Mouse (Mus musculus) T-cell, adult 2 months (primary cell): Measurements from ENCODE around the gene Tob2.

Source experiments
- DNase-seq: peaks from one replicate; pipeline ENCODE4 v3.0.0; 2022; ENCODE audit warnings: low spot score

The Tob2 gene

GRCm38 (mm10) chr15:81812287-81812686, 46.3 kb downstream of the Tob2 start:
- DNase-seq = no peak

- DNase-seq = no peak
Measured at GRCm38 (mm10) chr15:81811599-81811996, 47.0 kb downstream of the Tob2 start.

- DNase-seq = peak; percentile 94
Measured at GRCm38 (mm10) chr15:81810671-81811598, 47.7 kb downstream of the Tob2 start.

GRCm38 (mm10) chr15:81810150-81810549, 48.4 kb downstream of the Tob2 start:
- peak; percentile 70 for DNase-seq

DNA sequence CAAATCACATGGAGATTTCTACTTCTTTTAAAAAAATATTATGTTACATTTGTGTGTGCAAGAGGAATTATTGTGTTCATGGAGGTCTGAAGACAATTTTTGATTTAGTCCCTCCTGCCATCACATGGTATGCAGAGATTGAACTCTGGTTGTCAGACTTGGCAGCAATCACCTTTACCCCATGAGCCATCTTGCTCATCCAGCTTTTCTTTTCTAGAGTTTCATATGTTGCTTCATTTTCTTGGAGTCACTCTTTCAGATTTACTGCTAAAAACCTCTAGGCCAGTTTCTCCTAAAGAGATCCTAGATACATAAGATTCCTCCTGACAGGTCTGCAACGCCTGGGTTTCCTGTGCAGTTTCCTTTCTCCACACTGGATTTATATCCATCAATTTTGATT, 49.0 kb downstream of the Tob2 start:
- no peak for DNase-seq

DNA sequence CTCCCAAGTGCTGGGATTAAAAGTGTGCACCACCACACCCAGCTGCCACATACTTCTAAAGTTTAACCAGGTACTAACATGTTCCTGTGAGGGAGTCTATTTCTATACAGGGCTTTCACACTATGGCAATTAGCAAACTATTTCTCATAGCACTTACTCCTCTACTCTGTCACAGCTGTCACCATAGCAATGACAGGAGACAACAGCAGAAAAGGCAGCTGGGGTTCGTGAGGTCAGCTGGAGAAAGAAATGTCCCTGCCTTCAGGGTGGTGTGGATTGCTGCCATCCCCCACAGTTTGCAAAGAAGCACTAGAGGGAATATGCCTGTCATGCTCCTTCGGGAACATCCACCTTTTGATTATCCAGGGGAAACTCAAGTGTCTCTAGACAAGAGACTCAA, 49.8 kb downstream of the Tob2 start:
- no peak for DNase-seq

DNA sequence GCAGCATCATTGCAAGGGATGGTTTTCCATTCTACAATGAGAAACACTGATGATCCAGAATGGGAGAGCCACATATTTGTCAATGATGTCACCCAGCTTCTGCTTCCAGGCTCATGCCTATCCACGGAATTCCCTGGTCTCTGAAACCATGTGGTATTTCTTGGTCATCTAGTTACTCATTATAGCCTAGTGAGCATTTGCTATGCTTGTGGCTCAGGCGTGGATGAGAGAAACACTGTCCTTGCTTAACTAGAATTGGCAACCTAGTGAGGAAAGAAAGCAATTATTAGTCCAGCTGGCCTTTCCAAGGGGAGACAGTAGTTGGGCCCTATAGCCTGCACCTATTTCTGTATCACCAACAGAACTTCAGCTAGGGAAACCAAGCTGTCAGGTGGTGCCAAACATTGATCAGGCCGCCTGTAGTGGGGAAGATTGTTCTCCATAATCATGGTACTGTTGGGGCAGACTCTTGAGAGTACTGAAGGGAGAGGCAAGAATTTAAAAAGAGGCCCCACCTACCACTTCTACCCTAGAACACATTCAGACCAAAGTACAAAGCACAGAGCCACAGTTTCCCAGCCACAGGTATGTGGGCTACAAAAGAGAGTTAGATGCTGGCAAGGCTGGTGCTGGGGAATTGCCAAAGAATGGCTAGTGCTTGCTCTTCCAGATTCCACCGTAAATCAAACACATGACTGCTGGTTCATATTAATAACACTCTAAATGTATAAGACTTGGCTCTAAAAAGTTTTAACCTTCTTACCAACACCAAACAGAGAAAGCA, 51.8 kb downstream of the Tob2 start:
- no peak for DNase-seq

DNA sequence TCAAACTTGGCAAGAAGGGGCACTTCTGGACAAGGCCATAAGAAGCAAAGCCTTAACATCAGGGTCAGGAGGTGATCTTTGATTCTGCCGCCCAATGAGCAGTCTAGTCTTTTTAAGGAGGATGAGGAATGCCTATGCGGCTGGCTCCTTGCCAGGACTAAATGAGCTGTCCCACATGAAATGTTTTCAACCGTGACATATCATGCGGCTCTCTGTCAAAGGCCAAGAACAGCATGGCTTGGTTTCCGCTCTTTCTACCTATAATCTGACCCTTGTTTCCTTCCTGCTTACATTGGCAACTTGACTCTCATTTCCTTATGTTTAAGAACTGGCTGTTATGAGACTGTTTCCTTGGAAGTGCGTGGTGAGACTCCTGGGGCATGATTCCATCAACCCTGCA, 53.0 kb downstream of the Tob2 start:
- DNase-seq = no peak

- DNase-seq = no peak
Measured at GRCm38 (mm10) chr15:81804883-81805282, 53.7 kb downstream of the Tob2 start.

- no peak for DNase-seq
Measured at GRCm38 (mm10) chr15:81804172-81804571, 54.4 kb downstream of the Tob2 start.

DNA sequence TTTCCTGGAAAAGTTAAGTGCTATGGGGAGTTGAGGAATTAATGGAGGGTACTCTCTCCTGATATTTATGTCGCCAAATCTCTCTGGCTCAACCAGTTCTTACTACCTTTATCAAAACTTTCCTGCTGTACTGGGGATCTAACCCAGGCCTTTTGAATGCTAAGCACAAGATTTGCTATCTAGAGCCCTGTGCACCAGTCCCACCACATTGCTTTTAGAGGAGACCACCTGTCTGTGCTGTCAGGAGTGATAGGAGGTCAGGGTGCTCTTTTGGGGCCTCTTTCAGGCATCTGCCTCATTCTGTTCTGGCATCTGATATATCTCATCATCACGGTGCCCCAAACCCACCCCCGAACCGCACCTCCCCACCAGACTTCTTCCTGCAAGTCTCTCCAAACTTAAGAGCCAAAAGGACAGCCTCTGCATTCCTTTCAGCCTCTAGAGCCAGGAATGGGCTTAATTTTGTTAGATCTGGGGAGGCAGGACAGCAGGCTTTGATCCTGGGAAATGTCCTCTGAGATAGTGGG, 55.1 kb downstream of the Tob2 start:
- DNase-seq = no peak

DNA sequence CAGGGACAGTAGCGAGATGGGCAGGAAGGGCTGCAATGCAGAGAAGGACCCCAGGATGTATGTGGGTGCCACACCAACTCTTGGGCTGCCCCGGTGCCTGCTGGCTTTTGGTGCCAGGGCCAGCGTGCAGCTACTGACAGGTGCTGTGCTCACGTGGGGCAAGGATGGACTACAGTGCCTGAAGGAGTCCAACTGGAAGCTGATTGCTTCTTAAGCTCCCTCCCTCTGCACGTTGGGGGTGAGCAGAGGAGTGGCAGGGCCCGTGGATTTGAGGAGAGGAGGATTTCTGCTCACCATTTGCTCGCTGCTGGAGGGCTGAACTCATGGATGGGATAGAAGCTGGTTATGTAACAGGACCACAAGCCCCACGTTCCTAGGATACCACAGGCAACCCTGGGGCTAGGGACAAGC, 55.6 kb downstream of the Tob2 start:
- no peak for DNase-seq

DNA sequence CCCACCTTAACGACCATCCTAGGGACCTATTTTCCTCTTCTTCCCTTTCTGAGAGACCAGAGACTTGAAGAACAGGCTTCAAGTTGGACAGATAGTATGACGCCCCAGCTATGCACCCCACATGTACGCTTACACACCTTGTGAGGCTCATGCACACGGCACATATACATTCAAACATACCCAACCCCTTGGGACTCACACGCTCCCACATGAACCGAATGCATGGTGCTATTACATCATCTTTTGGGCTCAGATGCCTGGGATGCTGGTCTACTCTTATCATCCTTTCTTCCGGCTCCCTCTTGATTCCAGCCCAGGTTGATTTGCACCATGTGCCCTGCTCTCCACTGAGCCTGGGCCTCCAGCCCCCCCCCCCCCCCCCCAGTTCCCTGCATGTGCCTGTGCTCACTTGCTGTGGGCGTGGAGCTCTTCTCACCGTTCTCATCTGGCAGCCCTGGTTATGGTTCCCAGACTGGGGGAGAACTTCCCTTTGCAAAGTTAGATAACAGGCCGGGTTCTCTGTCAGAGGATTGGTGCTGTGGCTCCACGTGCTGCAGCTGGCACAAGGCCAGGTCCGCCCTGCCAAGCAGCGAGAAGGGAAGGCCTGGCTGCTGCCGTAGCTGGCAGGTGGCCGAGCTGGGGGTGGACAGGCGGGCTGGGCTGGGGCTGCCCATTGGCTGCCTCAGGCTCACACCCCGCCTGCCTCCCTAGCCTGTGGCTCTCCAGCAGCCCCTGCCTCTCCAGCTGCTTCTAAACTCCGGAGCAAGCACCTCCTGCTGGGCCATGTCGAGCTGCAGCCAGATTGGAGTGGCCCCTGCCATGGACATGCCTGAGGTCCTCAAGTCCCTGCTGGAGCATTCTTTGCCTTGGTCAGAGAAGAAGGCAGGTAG, 56.4 kb downstream of the Tob2 start, which contains the start of gene Tef:
Tef (plus strand) TSS at position 421 of the 890 bp plus-strand sequence.
- peak; percentile 81 for DNase-seq

- DNase-seq = no peak
Measured at GRCm38 (mm10) chr15:81800391-81800790, 58.2 kb downstream of the Tob2 start.

DNA sequence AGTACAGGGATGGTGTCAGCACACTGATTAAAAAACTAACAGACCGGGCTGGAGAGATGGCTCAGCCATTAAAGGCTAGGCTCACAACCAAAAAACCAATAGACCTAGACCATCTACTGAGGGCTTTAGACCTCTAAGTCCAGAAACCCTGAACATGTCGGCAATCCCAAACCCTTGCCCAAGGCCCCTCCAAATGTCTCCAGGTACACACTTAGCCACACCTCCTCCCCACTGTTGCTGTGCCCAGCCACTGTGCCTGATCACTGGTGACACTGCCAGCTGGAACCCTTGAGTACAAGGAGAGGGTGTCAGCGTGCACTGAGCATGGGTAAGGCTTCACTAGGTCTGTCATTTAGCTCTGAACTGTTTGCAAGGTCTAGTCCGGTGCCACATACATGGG, 60.2 kb downstream of the Tob2 start:
- no peak for DNase-seq
